Mouse (Mus musculus) midbrain, embryonic 14.5 days (tissue): ENCODE measurements around the gene Smg7. TPM values are rescaled to one million over a fixed set of nuclear protein-coding genes. Genes with fewer than 3 reads are reported as not detected.

ENCODE experiments used
- ATAC-seq: fragments of 200-750 bp; cut with Nextera tagmentation; 2 replicates; pipeline ENCODE4 v1.8.0; 2017; ENCODE audit warnings: moderate number of reproducible peaks, moderate library complexity; ENCODE audit not compliant: low FRiP score, low TSS enrichment
- DNase-seq: peaks from one replicate; pipeline ENCODE4 v3.0.0-alpha.2; 2015
- H3K27ac ChIP-seq: fragments of 300-500 bp; sonication (generic); replicated peaks from 2 replicates; pipeline ENCODE4 v1.5.1; 2014; ENCODE audit warnings: mild to moderate bottlenecking, low read depth, low read length, moderate library complexity
- H3K27me3 ChIP-seq: fragments of 300-500 bp; sonication (generic); 2 replicates; pipeline ENCODE4 v1.6.1; 2014; ENCODE audit warnings: low read length, control low read depth, mixed read lengths; ENCODE audit not compliant: control insufficient read depth, insufficient read depth
- H3K36me3 ChIP-seq: fragments of 300-500 bp; sonication (generic); 2 replicates; pipeline ENCODE4 v1.6.1; 2014; ENCODE audit warnings: low read length, control low read depth; ENCODE audit not compliant: control insufficient read depth, insufficient read depth
- H3K4me1 ChIP-seq: fragments of 300-500 bp; sonication (generic); 2 replicates; pipeline ENCODE4 v1.6.1; 2014; ENCODE audit warnings: mild to moderate bottlenecking, antibody characterized with exemption, low read length, control low read depth; ENCODE audit not compliant: control insufficient read depth, insufficient read depth
- H3K4me2 ChIP-seq: fragments of 300-500 bp; sonication (generic); 2 replicates; pipeline ENCODE4 v1.6.1; 2014; ENCODE audit warnings: mild to moderate bottlenecking, low read length, moderate library complexity
- H3K4me3 ChIP-seq: fragments of 300-500 bp; sonication (generic); replicated peaks from 2 replicates; pipeline ENCODE4 v1.5.1; 2014; ENCODE audit warnings: low read depth, low read length
- H3K9ac ChIP-seq: fragments of 300-500 bp; sonication (generic); replicated peaks from 2 replicates; pipeline ENCODE4 v1.6.1; 2014; ENCODE audit warnings: mild to moderate bottlenecking, low read length, moderate library complexity
- H3K9me3 ChIP-seq: fragments of 300-500 bp; sonication (generic); 2 replicates; pipeline ENCODE4 v1.6.1; 2016; ENCODE audit warnings: low read length, control low read depth, mixed read lengths; ENCODE audit not compliant: control insufficient read depth
- WGBS: fragments of 180-500 bp; shearing (Covaris S2); extraction: QIAGEN DNeasy Blood & Tissue Kit; methylation state at CpG from one replicate; pipeline ENCODE4 v1.1.7; 2014; 5-methylcytosine and 5-hydroxymethylcytosine counted together
- polyA plus RNA-seq: library from polyadenylated mRNA; unstranded; fragments of >200 nt; fragmentation: Nextera tagmentation; extraction: Ambion mirVana; gene quantifications from 2 replicates; pipeline ENCODE4 v1.2.1, GENCODE M21; 2014

Gene Smg7
- polyA plus RNA-seq, 1 experiment from 2014 or later: 47.3 TPM

GRCm38 (mm10) chr1:152792736-152793494 is 109.5 kb downstream of the Smg7 start:
- no peaks in the 10 kb centered on the region for H3K27me3 ChIP-seq
- 16% methylated on average over 12 of the region's 12 CpGs for WGBS
- no peak overlapping the region for H3K27ac ChIP-seq
- H3K4me1 ChIP-seq: peaks cover 11% of the 10 kb centered on the region; the same call in 1 of the 2 replicates
- DNase-seq (no peak), ATAC-seq (no peak)
- no peak overlapping the region for H3K4me3 ChIP-seq
- H3K9ac ChIP-seq: no peak overlapping the region
- H3K9me3 ChIP-seq: no peaks in the 10 kb centered on the region
- H3K4me2 ChIP-seq: no peak overlapping the region
- no peaks in the 10 kb centered on the region for H3K36me3 ChIP-seq

- no peak overlapping the region for H3K4me2 ChIP-seq
- no peak overlapping the region for H3K27ac ChIP-seq
- DNase-seq: no peak
- no peak overlapping the region for H3K9ac ChIP-seq
- H3K9me3 ChIP-seq: no peaks in the 10 kb centered on the region
- WGBS: 35% methylated on average over 4 of the region's 4 CpGs
- peaks cover 11% of the 10 kb centered on the region; the same call in 1 of the 2 replicates for H3K4me1 ChIP-seq
- no peak for ATAC-seq
- no peaks in the 10 kb centered on the region for H3K36me3 ChIP-seq
- no peak overlapping the region for H3K4me3 ChIP-seq
- H3K27me3 ChIP-seq: no peaks in the 10 kb centered on the region
These were observed 111.2 kb downstream of the Smg7 start for GRCm38 (mm10) chr1:152791269-152791668.

- Histone ChIP-seq H3K9ac (no peak overlapping the region), H3K36me3 (no peaks in the 10 kb centered on the region), H3K27ac (no peak overlapping the region), H3K27me3 (no peaks in the 10 kb centered on the region), H3K9me3 (no peaks in the 10 kb centered on the region), H3K4me3 (no peak overlapping the region), H3K4me2 (no peak overlapping the region), H3K4me1 (peaks cover 11% of the 10 kb centered on the region; the same call in 1 of the 2 replicates)
- ATAC-seq (no peak), DNase-seq (no peak)
- WGBS: 28% methylated on average over 6 of the region's 6 CpGs
These were observed 111.6 kb downstream of the Smg7 start for GRCm38 (mm10) chr1:152790821-152791220.

- no peak overlapping the region for H3K9ac ChIP-seq
- DNase-seq (peak; percentile 69), ATAC-seq (no peak)
- 34% methylated on average over 12 of the region's 12 CpGs for WGBS
- no peaks in the 10 kb centered on the region for H3K36me3 ChIP-seq
- H3K4me1 ChIP-seq: peaks cover 11% of the 10 kb centered on the region; the same call in 1 of the 2 replicates
- H3K27ac ChIP-seq: no peak overlapping the region
- H3K4me2 ChIP-seq: no peak overlapping the region
- H3K4me3 ChIP-seq: no peak overlapping the region
- no peaks in the 10 kb centered on the region for H3K9me3 ChIP-seq
- H3K27me3 ChIP-seq: no peaks in the 10 kb centered on the region
These were observed 112.2 kb downstream of the Smg7 start for GRCm38 (mm10) chr1:152790254-152790653.

- Histone ChIP-seq H3K9me3 (no peaks in the 10 kb centered on the region), H3K4me2 (no peak overlapping the region), H3K27me3 (no peaks in the 10 kb centered on the region), H3K9ac (no peak overlapping the region), H3K27ac (no peak overlapping the region), H3K36me3 (no peaks in the 10 kb centered on the region), H3K4me1 (peaks cover 6% of the 10 kb centered on the region; the same call in 1 of the 2 replicates), H3K4me3 (no peak overlapping the region)
- DNase-seq (no peak), ATAC-seq (no peak)
- WGBS: 20% methylated on average over 4 of the region's 4 CpGs
These were observed 114.3 kb downstream of the Smg7 start for GRCm38 (mm10) chr1:152788121-152788660.

Other genes with a start within 250 kb of the Smg7 start
- not detected in 2 replicates for gene Apobec4, start 152.1 kb downstream of the Smg7 start, polyA plus RNA-seq
- 9.5 and 16.6 TPM in 2 replicates for gene Rgl1, start 136.3 kb downstream of the Smg7 start, polyA plus RNA-seq
- gene Arpc5, start 136.1 kb downstream of the Smg7 start, polyA plus RNA-seq: 395 and 418 TPM in 2 replicates
- gene Ncf2, start 102.5 kb downstream of the Smg7 start, polyA plus RNA-seq: 0.69 and 3.4 TPM in 2 replicates
- 83.2 and 93.7 TPM in 2 replicates for gene Nmnat2, start 52.3 kb upstream of the Smg7 start, polyA plus RNA-seq